Mouse (Mus musculus): ENCODE measurements at regions not wholly inside any gene's neighbourhood (a gene's known extent, or its start where the extent isn't known, plus 50 kb on each side); places are given as distances from the start of the nearest gene placed in this dataset.
A peak's percentile ranks its signal among the peaks of the same experiment; 100 is the strongest.

GRCm38 (mm10) chr8:24364685-24365084, 361.0 kb downstream of the Adam3 start:
- 70% methylated on average over 4 of the region's 4 CpGs for WGBS
- Histone ChIP-seq H3K4me1 (ENCODE audit: control insufficient read depth, insufficient read depth, low read length) (peaks cover 13% of the 10 kb centered on the region), H3K27ac (ENCODE audit: insufficient read depth, low read depth, low read length) (no peak overlapping the region), H3K4me3 (ENCODE audit: insufficient read depth, low read depth, low read length) (no peak overlapping the region)
- TF ChIP-seq CTCF (IDR thresholded peaks at IDR 0.05; ENCODE audit: insufficient read depth, low read depth, low read length) (no peak), POLR2A (IDR thresholded peaks at IDR 0.05; ENCODE audit: insufficient read depth, low read depth, low read length) (no peak)

- Histone ChIP-seq H3K4me1 (ENCODE audit: control insufficient read depth, insufficient read depth, low read length) (0 out of 2 replicates have a peak, but pooled peaks cover under 1% of the 10 kb centered on the region), H3K4me3 (ENCODE audit: insufficient read depth, low read depth, low read length) (no peak overlapping the region), H3K27ac (ENCODE audit: insufficient read depth, low read depth, low read length) (no peak overlapping the region)
- TF ChIP-seq CTCF (IDR thresholded peaks at IDR 0.05; ENCODE audit: insufficient read depth, low read depth, low read length) (no peak), POLR2A (IDR thresholded peaks at IDR 0.05; ENCODE audit: insufficient read depth, low read depth, low read length) (no peak)
Observed at GRCm38 (mm10) chr8:24359022-24359600, 366.5 kb downstream of the Adam3 start.

- TF ChIP-seq POLR2A (IDR thresholded peaks at IDR 0.05; ENCODE audit: insufficient read depth, low read depth, low read length) (no peak), CTCF (IDR thresholded peaks at IDR 0.05; ENCODE audit: insufficient read depth, low read depth, low read length) (no peak)
- Histone ChIP-seq H3K4me1 (ENCODE audit: control insufficient read depth, insufficient read depth, low read length) (peaks cover 7% of the 10 kb centered on the region), H3K4me3 (ENCODE audit: insufficient read depth, low read depth, low read length) (no peak overlapping the region), H3K27ac (ENCODE audit: insufficient read depth, low read depth, low read length) (no peak overlapping the region)
- 89% methylated on average over 4 of the region's 4 CpGs for WGBS
Observed at GRCm38 (mm10) chr8:24355146-24355545, 370.5 kb downstream of the Adam3 start.

GRCm38 (mm10) chr8:24353842-24354241, 371.8 kb downstream of the Adam3 start:
- TF ChIP-seq POLR2A (IDR thresholded peaks at IDR 0.05; ENCODE audit: insufficient read depth, low read depth, low read length) (no peak), CTCF (IDR thresholded peaks at IDR 0.05; ENCODE audit: insufficient read depth, low read depth, low read length) (no peak)
- H3K4me3 ChIP-seq (ENCODE audit: insufficient read depth, low read depth, low read length) = no peak overlapping the region
- no peak overlapping the region for H3K27ac ChIP-seq (ENCODE audit: insufficient read depth, low read depth, low read length)
- H3K4me1 ChIP-seq (ENCODE audit: control insufficient read depth, insufficient read depth, low read length) = peaks cover 7% of the 10 kb centered on the region
- 93% methylated on average over 7 of the region's 7 CpGs for WGBS

GRCm38 (mm10) chr8:24352322-24352721, 373.3 kb downstream of the Adam3 start:
- Histone ChIP-seq H3K4me3 (ENCODE audit: insufficient read depth, low read depth, low read length) (no peak overlapping the region), H3K27ac (ENCODE audit: insufficient read depth, low read depth, low read length) (no peak overlapping the region), H3K4me1 (ENCODE audit: control insufficient read depth, insufficient read depth, low read length) (peaks cover 7% of the 10 kb centered on the region)
- TF ChIP-seq CTCF (IDR thresholded peaks at IDR 0.05; ENCODE audit: insufficient read depth, low read depth, low read length) = no peak
- TF ChIP-seq POLR2A (IDR thresholded peaks at IDR 0.05; ENCODE audit: insufficient read depth, low read depth, low read length) = no peak
- WGBS = 80% methylated on average over 9 of the region's 9 CpGs

- Histone ChIP-seq H3K4me1 (ENCODE audit: control insufficient read depth, insufficient read depth, low read length) (peaks cover 7% of the 10 kb centered on the region), H3K27ac (ENCODE audit: insufficient read depth, low read depth, low read length) (no peak overlapping the region), H3K4me3 (ENCODE audit: insufficient read depth, low read depth, low read length) (peak overlapping the region; percentile 19; the same call in 1 of the 2 replicates)
- no peak for TF ChIP-seq CTCF (IDR thresholded peaks at IDR 0.05; ENCODE audit: insufficient read depth, low read depth, low read length)
- TF ChIP-seq POLR2A (IDR thresholded peaks at IDR 0.05; ENCODE audit: insufficient read depth, low read depth, low read length) = no peak
- 29% methylated on average over 6 of the region's 6 CpGs for WGBS
Observed at GRCm38 (mm10) chr8:24351760-24352159, 373.9 kb downstream of the Adam3 start.

- WGBS = 81% methylated on average over 6 of the region's 6 CpGs
- no peak overlapping the region for H3K4me3 ChIP-seq (ENCODE audit: insufficient read depth, low read depth, low read length)
- TF ChIP-seq POLR2A (IDR thresholded peaks at IDR 0.05; ENCODE audit: insufficient read depth, low read depth, low read length) (no peak), CTCF (IDR thresholded peaks at IDR 0.05; ENCODE audit: insufficient read depth, low read depth, low read length) (no peak)
- H3K4me1 ChIP-seq (ENCODE audit: control insufficient read depth, insufficient read depth, low read length) = peaks cover under 1% of the 10 kb centered on the region
- H3K27ac ChIP-seq (ENCODE audit: insufficient read depth, low read depth, low read length) = no peak overlapping the region
Observed at GRCm38 (mm10) chr8:24346390-24347113, 379.1 kb downstream of the Adam3 start.

- H3K4me3 ChIP-seq (ENCODE audit: insufficient read depth, low read depth, low read length) = no peak overlapping the region
- no peaks in the 10 kb centered on the region for H3K4me1 ChIP-seq (ENCODE audit: control insufficient read depth, insufficient read depth, low read length)
- WGBS = 95% methylated on average over 9 of the region's 9 CpGs
- TF ChIP-seq CTCF (IDR thresholded peaks at IDR 0.05; ENCODE audit: insufficient read depth, low read depth, low read length) (no peak), POLR2A (IDR thresholded peaks at IDR 0.05; ENCODE audit: insufficient read depth, low read depth, low read length) (no peak)
- no peak overlapping the region for H3K27ac ChIP-seq (ENCODE audit: insufficient read depth, low read depth, low read length)
Observed at GRCm38 (mm10) chr8:24338694-24339093, 387.0 kb downstream of the Adam3 start.

GRCm38 (mm10) chr8:24337635-24338034, 388.0 kb downstream of the Adam3 start:
- no peak for TF ChIP-seq POLR2A (IDR thresholded peaks at IDR 0.05; ENCODE audit: insufficient read depth, low read depth, low read length)
- TF ChIP-seq CTCF (IDR thresholded peaks at IDR 0.05; ENCODE audit: insufficient read depth, low read depth, low read length) = no peak
- no peaks in the 10 kb centered on the region for H3K4me1 ChIP-seq (ENCODE audit: control insufficient read depth, insufficient read depth, low read length)
- H3K27ac ChIP-seq (ENCODE audit: insufficient read depth, low read depth, low read length) = no peak overlapping the region
- H3K4me3 ChIP-seq (ENCODE audit: insufficient read depth, low read depth, low read length) = no peak overlapping the region
- 61% methylated on average over 6 of the region's 6 CpGs for WGBS
